Mouse (Mus musculus): ENCODE measurements around the gene Actr10.
A peak's percentile ranks its signal among the peaks of the same experiment; 100 is the strongest.

Actr10 gene

DNA sequence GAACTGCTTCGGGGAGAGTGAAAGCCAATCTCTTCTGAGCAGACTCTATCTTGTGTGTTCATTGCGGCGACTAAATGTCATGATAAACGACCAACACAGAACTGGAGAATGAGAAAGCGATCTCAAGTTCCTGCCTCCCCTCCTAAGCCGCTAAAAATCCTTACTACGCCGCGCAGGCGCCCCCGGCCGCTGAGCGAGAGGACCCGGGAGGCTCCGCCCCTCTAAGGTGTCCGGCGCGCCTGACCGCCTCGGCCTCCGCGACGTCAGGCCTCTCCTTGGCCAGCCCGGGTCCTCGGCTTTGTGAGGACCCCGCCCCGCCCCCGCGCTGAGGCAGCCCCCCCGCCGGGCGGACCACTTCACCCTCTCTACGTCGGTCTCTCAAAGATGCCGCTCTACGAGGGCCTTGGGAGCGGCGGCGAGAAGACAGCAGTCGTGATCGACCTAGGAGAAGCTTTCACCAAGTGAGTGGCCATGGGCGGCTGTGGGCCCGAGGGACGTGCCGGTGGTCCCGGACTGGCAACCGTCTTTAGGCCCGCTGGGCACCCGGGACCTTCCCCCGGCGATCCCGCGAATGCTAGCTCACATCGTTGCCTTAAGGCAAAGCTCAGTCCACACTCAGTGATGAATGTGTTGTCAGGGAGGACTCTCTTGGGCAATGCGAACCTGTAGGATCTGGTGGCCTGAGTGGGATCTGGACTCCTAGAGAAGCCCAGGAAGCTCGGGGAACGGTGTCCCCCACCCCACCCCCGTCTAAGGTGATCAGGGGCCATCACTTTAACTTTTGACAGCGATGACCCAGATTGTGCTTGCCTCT is at the start of gene Actr10:
Gene Actr10 (plus strand): TSS at position 287 of the 814 bp plus-strand sequence.
- peak; percentile 87 to 94 for DNase-seq

DNA sequence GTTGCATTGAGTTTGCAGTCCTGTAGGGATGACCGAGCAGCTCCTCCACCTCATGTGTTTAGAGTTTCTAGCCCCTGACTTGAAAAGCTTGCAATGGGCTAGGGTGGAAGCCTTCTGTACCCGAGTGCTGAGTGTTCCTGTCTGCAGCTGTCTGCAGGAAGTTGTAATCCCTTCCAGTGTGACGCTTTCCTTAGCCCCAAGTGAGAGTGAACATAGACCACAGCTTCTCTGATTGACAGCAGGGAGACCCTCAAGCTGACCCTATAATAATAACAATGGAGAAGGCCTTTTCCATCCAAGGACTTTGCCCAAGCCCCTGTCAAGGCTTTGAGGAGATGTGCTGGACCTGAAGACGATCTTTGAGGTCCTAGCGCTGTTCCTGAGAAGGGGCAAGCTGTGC is 47.3 kb upstream of the Actr10 start:
- DNase-seq, result no peak

DNA sequence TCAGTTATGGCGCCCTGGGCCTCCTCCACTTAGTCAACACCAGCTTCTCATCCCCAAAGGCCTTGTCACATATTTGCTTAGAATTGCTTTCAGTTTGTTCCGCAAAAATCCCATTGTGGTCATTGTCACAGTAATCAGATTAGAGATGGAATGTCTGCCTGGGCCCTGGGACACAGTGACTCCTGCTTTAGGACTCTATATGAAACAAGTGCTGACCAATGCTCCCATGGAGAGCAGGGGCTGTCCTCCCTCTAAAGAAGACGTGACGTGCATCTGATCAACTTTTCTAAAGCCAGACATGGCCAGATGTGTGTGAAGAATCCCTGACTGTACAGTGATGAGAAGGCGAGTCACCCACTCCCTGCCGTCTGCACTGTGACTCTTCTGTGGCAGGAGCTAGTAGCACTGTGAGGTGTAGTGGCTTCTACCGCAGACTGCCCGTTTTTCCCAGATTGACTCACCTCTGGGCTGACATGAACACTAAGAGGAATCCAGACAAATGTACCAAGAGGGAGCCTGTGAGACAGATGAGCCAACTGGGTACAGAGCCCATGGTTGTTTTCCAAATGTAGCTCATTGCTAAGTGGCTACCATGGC is 46.7 kb upstream of the Actr10 start:
- no peak for DNase-seq

GRCm38 (mm10) chr12:70895275-70895674 is 42.4 kb upstream of the Actr10 start:
- DNase-seq, result no peak

- DNase-seq, result no peak
Measured at GRCm38 (mm10) chr12:70896068-70896467, 41.6 kb upstream of the Actr10 start.

DNA sequence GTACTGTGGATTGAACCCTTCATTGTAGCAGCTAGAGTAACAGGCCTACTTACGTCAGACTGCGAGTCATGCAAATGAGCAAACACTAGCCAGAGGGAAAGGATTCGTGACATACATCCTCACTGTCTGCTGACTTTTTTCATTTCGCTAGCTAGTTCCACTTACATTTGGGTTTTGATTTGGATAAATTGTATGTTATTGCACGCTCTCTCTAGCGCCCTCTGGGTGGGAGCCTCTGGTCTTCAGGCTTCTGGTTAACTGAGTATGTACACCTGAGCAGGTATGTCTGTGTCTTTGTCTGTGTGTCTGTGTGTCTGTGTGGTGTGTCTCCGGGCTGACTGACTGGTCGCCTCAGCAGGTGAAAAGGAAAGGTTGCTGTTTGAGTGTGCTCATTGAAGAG is 40.2 kb upstream of the Actr10 start:
- no peak for DNase-seq

GRCm38 (mm10) chr12:70898450-70898849 is 39.2 kb upstream of the Actr10 start:
- DNase-seq, result no peak

- DNase-seq, result no peak
Measured at GRCm38 (mm10) chr12:70904471-70904870, 33.2 kb upstream of the Actr10 start.

GRCm38 (mm10) chr12:70906867-70907266 is 30.8 kb upstream of the Actr10 start:
- no peak for DNase-seq

DNA sequence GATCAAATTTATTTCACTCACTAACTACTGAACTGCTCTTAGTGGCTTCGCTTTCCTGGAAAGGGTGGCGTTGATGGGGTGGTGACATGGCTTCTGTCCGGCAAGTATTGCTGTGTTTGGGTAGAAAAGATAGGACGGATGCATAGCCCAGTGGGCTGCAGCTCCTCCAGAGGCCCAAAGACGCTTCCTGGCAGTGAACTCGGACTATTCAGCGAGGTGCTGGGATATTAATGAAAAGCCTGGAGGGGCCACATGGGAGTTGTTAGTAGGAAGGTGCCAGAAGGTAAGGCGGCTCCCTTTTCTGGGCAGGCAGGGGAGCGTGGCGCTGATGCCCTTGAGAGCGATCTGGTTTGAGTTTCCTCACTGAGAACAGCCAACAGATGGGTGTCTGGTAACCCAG is 30.0 kb upstream of the Actr10 start:
- no peak for DNase-seq

DNA sequence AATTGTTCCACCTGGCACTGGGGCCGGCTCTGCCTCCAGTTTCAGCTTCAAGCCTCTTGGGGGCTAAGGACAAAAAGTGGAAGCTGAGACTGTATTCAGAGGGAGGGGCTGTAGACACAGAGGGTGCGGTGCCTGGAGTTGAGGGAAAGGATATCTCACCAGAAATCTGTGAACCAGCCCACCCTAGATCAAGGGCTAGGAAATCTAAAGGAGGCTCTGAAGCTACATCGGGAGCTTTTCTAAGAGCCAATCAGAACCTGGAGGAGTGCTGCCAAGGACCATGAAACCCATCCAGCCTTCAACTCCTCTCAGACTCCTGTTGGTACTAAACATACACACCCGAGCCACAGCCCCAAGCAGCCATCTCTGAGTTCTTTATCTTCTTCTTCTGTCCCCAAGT is 29.6 kb upstream of the Actr10 start:
- DNase-seq, result no peak

- DNase-seq, result peak; percentile 43 to 70
Measured at GRCm38 (mm10) chr12:70910241-70910720, 27.4 kb upstream of the Actr10 start.

DNA sequence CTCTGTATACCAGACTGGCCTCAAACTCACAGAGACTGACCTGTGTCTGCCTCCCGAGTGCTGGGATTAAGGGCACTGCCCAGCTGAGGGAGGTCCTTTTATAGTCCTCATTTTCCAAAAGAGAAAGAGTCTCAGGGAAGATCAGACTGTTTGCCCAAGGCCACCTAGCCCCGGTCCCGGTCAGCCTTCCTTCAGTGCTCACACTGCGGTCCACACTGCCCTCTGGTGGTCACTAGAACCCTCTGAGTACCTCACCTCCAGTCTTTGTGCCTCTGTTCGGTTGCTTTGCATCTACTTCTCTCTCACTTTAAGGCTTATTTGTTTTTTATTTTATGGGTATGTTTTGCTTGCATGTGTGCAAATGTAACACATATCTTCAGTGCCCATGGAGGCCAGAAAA is 26.6 kb upstream of the Actr10 start:
- DNase-seq, result peak; percentile 35 to 72

DNA sequence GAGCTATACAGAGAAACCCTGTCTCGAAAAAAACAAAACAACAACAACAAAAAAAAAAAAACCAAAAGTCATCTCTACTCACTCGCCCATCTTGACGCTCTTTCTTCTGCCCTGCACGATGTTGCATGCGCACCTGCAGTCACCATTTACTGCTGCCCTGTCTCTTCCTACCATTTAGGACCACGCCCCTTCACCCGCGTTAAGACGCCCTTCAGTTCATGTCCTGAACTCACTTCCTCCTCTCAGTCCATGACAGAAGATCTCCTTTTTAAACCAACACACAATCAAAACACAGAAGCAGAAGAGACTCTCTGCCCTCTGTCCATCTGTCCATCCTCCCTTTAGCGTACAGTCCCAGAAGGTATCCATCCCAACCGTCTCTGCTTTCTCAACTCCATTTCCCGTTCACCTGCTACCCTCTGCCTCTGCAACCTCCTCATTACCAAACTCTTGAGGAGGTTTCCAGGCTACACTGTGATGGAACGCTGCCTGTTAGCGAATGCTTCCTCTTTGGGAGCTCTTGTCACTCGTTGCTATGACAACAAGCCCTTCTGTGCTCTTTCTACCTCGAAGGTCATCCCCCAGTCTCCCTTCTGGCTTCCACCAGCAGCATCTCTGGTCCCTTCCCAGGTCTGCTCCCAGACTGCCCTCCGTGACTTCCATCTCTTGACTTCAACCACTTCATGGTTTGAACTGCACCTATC is 25.8 kb upstream of the Actr10 start:
- no peak for DNase-seq

DNA sequence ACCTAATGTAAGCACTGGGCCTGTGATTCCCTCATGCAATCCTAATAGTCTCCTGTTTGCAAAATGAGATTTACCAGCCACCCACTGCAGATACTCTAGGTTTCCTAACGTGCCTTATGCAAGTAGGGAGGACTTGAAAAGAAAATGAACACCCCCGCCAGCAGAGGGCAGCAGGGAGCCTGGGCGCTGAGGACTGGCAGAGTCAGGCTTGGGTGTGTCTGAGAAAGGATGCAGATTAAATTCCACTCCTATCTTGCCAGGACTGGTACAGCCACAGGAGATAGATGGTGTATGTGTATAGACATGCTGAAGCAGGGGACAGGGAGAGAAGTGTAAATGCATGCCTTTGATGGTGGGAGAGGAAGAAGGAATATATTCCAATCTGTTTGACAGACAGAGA is 24.2 kb upstream of the Actr10 start:
- DNase-seq, result peak; percentile 65 to 81

DNA sequence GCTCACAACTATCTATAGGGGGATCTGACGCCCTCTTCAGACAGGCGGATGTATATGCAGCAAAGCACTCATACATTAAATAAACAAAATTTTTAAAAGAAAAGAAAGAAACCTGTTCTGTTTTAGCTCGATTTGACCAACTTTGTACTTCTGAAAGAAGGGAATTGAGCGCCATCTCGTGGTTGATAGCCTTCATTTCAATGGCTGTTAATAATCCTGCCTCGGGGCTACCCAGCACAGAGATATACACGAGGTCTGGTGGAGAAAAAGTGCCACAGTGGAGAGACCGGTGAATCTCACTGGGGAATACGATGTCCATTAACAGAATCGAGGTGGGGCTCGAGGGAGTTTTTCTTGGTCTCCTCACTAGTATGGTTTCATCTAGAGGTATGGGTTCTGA is 23.3 kb upstream of the Actr10 start:
- DNase-seq, result peak in 1 of 2 experiments; percentile 23

DNA sequence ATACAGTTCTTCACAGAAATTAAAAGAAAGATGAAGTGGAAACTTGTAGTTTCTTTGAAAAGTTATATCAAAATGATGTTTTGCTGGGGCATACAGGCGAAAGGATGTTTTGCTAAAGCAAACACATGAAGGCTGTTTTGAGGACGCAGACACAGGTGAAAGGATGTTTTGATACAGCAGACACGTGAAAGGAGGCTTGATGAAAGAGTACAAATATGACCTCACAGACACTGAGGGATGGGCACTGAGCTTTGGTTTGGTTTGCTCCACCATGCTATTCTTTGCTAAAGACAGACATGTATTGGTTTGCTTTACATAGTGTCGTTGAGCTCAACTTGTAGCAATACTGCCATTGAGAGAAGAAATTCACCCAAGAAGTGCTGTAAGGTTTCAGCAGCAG is 7.9 kb upstream of the Actr10 start:
- no peak for DNase-seq

DNA sequence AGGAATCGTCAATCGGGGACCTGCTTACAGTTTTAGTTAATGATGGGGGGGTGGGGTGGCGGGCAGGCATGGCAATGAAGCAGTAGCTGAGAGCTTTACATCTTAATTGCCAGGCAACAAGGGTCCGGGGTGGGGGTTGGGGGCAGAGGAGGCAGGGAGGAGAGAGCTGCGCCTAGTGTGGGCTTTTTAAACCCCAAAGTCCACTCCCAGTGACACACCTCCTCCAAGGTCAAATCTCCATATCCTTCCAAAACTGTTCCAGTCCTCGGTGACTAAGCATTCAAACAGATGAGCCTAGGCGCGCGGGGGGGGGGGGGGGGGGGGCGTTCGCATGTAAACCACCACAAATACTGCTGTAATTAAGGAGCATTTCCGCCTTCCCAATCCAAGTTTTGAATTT is 507 bp upstream of the Actr10 start:
- no peak for DNase-seq

GRCm38 (mm10) chr12:70940806-70941205 is 3.1 kb downstream of the Actr10 start:
- DNase-seq, result peak; percentile 5 to 14

- DNase-seq, result no peak
Measured at GRCm38 (mm10) chr12:70944181-70944580, 6.5 kb downstream of the Actr10 start.

DNA sequence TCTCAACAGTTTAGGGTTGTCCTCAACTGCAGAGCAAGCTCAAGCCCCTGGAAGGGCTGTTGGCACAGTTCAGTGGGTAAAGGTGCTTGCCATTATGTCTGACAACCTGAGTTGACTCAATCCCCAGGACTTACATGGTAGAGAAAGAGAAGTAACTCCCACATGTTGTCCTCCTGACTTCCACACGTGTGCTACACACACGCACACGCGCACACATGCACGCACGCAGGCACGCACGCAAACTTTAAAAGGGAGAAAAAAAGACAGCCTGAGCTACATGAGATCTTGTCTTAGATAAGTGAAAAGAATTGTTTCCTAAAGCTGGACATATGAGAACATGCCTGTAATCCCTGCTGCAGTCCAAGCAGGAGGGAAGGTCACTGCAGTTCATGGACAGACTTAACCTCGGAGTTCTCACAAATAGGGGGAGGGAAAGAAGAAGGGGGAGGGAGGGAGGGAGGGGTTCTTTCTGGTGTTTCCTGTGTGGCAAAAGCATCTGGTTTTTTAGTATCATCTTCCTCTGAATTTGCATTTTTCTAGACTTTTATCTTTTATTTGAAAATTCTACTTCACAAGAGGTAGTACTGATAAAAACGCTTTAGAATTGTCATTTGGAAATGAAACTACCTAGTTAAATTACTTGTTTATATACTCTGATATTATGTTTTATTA is 9.1 kb downstream of the Actr10 start:
- DNase-seq, result no peak

DNA sequence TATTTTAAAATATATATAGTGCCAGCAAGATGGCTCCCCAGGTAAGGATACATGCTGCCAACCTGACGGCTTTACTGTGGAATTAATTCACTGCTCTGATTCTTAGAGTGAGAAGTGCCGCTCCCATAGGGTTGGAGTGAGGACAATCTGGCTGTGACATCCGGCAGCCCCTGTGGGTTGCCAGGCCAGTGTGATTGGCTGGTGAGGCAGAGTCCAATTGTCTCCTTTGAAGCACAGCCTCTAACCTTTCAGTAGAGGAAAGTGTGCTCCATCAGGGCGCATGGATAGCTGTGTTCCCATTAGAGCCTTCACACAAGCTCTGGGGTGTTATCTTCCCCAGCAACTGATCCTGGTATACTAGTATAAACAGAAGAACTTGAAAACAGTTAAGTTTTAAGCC is 21.0 kb downstream of the Actr10 start:
- DNase-seq, result no peak

DNA sequence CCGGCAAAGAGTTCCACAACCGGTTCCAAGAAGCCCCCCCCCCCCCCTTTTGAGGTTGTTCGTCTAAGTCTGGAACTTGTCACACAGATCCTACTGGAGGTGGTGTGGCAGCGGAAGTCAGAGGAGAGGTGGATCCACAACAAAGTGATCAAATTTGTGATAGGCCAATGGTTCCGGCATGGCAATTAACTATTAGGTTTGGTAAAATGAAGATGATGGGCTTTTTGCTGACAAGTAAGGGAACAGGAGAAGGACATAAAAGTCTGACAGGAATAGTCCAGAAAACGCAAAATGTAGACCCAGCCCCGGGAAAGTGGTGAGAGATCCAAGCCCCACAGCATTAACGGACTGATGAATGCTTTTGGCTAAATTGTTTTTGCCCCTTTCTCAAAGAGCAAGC is 29.9 kb downstream of the Actr10 start:
- DNase-seq, result no peak

Measured in spleen, adult 18-20 months (tissue).